Mouse (Mus musculus) neural tube, embryonic 14.5 days (tissue): ENCODE measurements around the gene Fam89a. TPM values are rescaled to one million over a fixed set of nuclear protein-coding genes. Genes with fewer than 3 reads are reported as not detected.
A peak's percentile ranks its signal among the peaks of the same experiment; 100 is the strongest.

Source experiments
- ATAC-seq: fragments of 200-750 bp; cut with Nextera tagmentation; 2 replicates; pipeline ENCODE4 v1.8.0; 2017; ENCODE audit warnings: low read depth, mild to moderate bottlenecking, moderate TSS enrichment, moderate library complexity
- H3K27ac ChIP-seq: fragments of 300-500 bp; sonication (generic); 2 replicates; pipeline ENCODE4 v1.5.1; 2014; ENCODE audit warnings: low read depth, mild to moderate bottlenecking, control low read depth, low read length, moderate library complexity, mixed read lengths
- H3K27me3 ChIP-seq: fragments of 300-500 bp; sonication (generic); 2 replicates; pipeline ENCODE4 v1.6.1; 2014; ENCODE audit warnings: low read length; ENCODE audit not compliant: control insufficient read depth, insufficient read depth
- H3K36me3 ChIP-seq: fragments of 300-500 bp; sonication (generic); 2 replicates; pipeline ENCODE4 v1.6.1; 2014; ENCODE audit warnings: low read length, mixed read lengths; ENCODE audit not compliant: control insufficient read depth, insufficient read depth
- H3K4me1 ChIP-seq: fragments of 300-500 bp; sonication (generic); 2 replicates; pipeline ENCODE4 v1.6.1; 2014; ENCODE audit warnings: low read length; ENCODE audit not compliant: control insufficient read depth, insufficient read depth
- H3K4me2 ChIP-seq: fragments of 300-500 bp; sonication (generic); 2 replicates; pipeline ENCODE4 v1.6.1; 2014; ENCODE audit warnings: mild to moderate bottlenecking, low read depth, low read length, control low read depth
- H3K4me3 ChIP-seq: fragments of 300-500 bp; sonication (generic); 2 replicates; pipeline ENCODE4 v1.5.1; 2014; ENCODE audit warnings: low read depth, low read length, control low read depth, mixed read lengths
- H3K9ac ChIP-seq: fragments of 300-500 bp; sonication (generic); replicated peaks from 2 replicates; pipeline ENCODE4 v1.6.1; 2014; ENCODE audit warnings: low read depth, mild to moderate bottlenecking, control low read depth, low read length, mixed read lengths
- H3K9me3 ChIP-seq: fragments of 300-500 bp; sonication (generic); 2 replicates; pipeline ENCODE4 v1.6.1; 2016; ENCODE audit warnings: low read length; ENCODE audit not compliant: control insufficient read depth
- WGBS: fragments of 180-500 bp; shearing (Covaris S2); extraction: QIAGEN DNeasy Blood & Tissue Kit; methylation state at CpG from one replicate; pipeline ENCODE4 v1.1.7; 2014; 5-methylcytosine and 5-hydroxymethylcytosine counted together
- polyA plus RNA-seq: library from polyadenylated mRNA; unstranded; fragments of >200 nt; fragmentation: Nextera tagmentation; extraction: Ambion mirVana; gene quantifications from 2 replicates; pipeline ENCODE4 v1.2.1, GENCODE M21; 2014

The Fam89a gene
- 0.91 and 7.0 TPM in 2 replicates for polyA plus RNA-seq

DNA sequence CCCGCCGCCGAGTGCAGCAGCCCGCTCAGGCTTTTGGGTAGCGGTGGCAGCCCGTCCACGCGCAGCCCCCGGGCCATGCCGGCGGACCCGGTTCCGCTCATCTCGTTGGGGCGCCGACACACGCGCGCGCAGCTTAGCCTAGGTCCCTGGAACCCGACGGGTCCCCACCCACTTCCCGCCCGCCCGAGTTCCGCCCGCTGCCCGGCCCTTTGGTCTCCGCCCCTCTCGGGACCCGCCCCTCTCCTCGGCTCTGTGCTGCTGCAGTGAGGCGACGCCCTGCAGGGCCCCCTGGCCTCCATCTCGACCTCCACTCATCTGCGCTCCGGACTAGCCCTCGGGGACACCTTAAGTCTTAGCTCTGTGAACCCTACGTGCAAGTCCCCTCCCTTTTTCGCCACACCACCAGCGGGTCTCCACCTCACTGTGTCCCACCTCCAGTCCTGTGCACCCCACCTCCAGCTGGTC is at the start of gene Fam89a:
TSS of gene Fam89a (minus strand) at position 124 of the 465 bp plus-strand sequence.
- peak; percentile 28; the same call in 1 of the 2 replicates for ATAC-seq
- no peaks in the 10 kb centered on the region for H3K9me3 ChIP-seq
- no peaks in the 10 kb centered on the region for H3K36me3 ChIP-seq
- peak within 1 kb of the TSS; percentile 44; the same call in 1 of the 2 replicates for H3K9ac ChIP-seq
- no peak within 1 kb of the TSS for H3K27ac ChIP-seq
- peak within 1 kb of the TSS; percentile 41 for H3K4me3 ChIP-seq
- H3K27me3 ChIP-seq: peaks cover 28% of the 10 kb centered on the region
- H3K4me1 ChIP-seq: peaks cover 8% of the 10 kb centered on the region; the same call in 1 of the 2 replicates
- peak within 1 kb of the TSS; percentile 67 for H3K4me2 ChIP-seq
- 0% methylated on average over 33 of the region's 41 CpGs for WGBS

DNA sequence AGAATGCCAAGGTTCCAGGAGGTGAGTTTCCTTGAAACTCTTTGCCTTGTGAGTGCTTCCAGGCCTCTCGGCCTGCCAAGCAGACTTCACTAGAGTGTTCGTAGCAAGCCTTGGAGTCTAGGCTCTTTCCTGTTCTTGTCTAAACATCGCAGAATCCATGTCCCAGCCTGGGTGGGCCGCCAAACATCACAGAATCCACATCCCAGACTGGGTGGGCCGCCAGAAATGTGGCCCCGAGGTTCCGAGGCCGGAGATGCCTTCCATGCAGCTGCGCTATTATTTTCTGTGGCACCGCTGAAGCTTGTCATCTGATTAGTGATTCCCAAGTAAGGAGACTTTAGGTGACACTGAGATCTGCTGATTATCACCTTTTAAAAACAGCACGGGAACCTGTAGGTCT is 48.9 kb upstream of the Fam89a start:
- Histone ChIP-seq H3K36me3 (no peaks in the 10 kb centered on the region), H3K27me3 (no peaks in the 10 kb centered on the region), H3K4me3 (no peak overlapping the region), H3K4me2 (no peak overlapping the region), H3K9me3 (no peaks in the 10 kb centered on the region), H3K9ac (no peak overlapping the region), H3K4me1 (peaks cover 18% of the 10 kb centered on the region), H3K27ac (no peak overlapping the region)
- no peak for ATAC-seq
- 52% methylated on average over 11 of the region's 11 CpGs for WGBS

DNA sequence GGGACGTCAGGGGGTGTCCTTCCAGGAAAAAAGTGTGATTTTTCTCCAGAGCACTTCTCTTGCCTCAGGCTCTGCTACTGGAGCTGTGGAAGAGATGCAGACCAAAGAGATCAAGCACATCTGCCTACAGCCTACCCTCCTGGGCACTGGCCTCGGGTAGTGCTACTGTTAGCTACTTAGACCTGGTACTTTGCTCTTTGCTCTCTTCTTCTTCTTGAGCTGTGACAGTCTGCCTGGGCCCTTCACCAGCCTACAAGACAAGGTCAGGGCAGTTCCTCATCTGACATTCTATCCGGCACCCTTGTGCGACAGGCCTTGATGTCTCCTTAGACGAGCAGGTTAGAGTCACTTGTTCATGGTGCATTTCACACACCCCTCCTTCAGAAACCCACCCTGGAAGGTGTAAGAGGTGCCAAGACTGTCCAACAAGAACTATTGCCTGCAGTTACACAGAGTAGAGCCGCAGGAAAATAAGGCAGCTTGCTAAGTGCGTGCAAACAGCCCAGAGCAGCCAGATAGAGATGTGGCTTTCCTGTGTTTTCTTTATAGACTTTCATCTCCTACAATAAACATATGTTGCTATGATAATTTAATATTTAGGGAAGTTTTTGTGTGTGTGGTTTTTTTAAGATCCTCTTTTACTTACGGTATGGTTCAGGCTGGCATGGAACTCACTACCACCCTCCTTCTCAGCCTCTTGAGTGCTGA is 44.3 kb upstream of the Fam89a start:
- no peaks in the 10 kb centered on the region for H3K9me3 ChIP-seq
- H3K36me3 ChIP-seq: no peaks in the 10 kb centered on the region
- H3K4me2 ChIP-seq: peak overlapping the region; percentile 77
- H3K9ac ChIP-seq: peak overlapping the region; percentile 35
- no peak for ATAC-seq
- H3K27ac ChIP-seq: no peak overlapping the region
- peaks cover 35% of the 10 kb centered on the region for H3K4me1 ChIP-seq
- 68% methylated on average over 8 of the region's 8 CpGs for WGBS
- H3K4me3 ChIP-seq: peak overlapping the region; percentile 81
- peaks cover 6% of the 10 kb centered on the region; the same call in 1 of the 2 replicates for H3K27me3 ChIP-seq

DNA sequence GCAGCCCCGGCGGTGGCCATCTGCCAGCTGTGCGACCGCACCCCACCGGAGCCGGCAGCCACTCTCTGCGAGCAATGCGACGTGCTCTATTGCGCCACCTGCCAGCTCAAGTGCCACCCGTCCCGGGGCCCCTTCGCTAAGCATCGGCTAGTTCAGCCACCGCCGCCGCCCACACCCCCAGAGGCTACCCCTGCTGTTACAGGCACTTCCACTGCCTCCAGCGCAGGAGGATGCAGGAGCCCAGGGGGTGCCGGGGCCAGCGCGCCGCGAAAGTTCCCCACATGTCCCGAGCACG is 42.8 kb upstream of the Fam89a start:
- peak; percentile 42 for ATAC-seq
- Histone ChIP-seq H3K27me3 (peaks cover 6% of the 10 kb centered on the region; the same call in 1 of the 2 replicates), H3K9me3 (no peaks in the 10 kb centered on the region), H3K36me3 (no peaks in the 10 kb centered on the region), H3K4me2 (peak overlapping the region; percentile 77), H3K27ac (peak overlapping the region; percentile 98), H3K4me1 (peaks cover 35% of the 10 kb centered on the region), H3K4me3 (peak overlapping the region; percentile 81), H3K9ac (peak overlapping the region; percentile 72)
- WGBS: under 1% methylated on average over 25 of the region's 25 CpGs

DNA sequence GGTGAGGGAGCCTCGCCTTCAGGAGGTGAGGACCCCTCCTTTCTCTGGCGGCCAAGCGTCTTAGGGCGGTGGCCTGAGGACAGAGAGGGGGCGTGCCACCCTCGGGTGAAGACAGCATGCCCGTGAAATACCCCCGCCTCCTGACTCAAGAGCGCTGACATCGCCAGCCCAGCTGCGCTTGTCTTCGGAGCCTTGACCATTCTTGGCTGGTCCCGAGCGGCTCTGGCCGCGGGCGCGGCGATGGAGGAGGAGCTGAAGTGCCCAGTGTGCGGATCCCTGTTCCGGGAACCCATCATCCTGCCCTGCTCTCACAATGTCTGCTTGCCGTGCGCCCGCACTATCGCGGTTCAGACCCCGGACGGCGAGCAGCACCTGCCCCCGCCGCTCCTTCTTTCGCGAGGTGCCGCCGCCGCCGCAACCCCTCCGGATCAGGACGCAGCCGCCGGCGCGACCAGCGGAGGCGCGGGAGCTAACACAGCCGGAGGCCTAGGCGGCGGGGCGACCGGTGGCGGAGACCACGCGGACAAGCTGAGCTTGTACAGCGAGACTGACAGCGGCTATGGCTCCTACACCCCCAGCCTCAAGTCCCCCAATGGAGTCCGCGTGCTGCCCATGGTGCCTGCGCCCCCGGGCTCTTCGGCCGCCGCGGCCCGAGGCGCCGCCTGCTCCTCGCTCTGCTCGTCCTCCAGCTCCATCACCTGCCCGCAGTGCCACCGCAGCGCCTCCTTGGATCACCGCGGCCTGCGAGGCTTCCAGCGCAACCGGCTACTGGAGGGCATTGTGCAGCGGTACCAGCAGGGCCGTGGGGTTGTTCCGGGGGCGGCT is 42.2 kb upstream of the Fam89a start:
- Histone ChIP-seq H3K36me3 (no peaks in the 10 kb centered on the region), H3K4me1 (peaks cover 35% of the 10 kb centered on the region), H3K27me3 (peaks cover 6% of the 10 kb centered on the region; the same call in 1 of the 2 replicates), H3K9ac (peak overlapping the region; percentile 72), H3K4me3 (peak overlapping the region; percentile 81), H3K9me3 (no peaks in the 10 kb centered on the region), H3K27ac (peak overlapping the region; percentile 98), H3K4me2 (peak overlapping the region; percentile 77)
- WGBS: under 1% methylated on average over 78 of the region's 81 CpGs
- ATAC-seq: peak; percentile 22

DNA sequence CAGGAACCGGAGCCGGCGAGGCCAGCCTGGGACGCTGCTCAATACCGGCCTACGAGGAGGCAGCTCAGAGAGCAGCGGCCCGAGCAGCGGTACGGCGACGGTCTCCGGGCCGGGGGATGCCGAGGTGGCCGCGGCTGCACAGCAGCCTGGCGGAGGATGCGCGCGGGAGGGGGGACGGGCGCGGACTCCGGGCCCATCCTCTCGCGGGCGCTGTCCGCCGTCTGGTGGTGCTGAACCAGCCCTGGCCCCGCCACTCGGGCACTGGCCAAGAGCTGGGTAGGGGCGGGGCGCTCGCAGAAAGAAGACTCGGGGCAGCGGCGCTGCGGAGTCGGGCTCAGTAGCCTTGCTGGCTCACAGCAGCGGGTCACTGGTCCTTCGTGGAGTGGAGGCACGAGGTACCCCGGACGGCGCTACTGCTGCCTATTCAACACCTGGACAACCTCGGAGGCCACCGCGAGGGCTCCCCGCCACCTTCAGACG is 41.6 kb upstream of the Fam89a start:
- WGBS: under 1% methylated on average over 41 of the region's 51 CpGs
- Histone ChIP-seq H3K36me3 (no peaks in the 10 kb centered on the region), H3K27me3 (peaks cover 6% of the 10 kb centered on the region; the same call in 1 of the 2 replicates), H3K4me1 (peaks cover 35% of the 10 kb centered on the region), H3K9ac (peak overlapping the region; percentile 72), H3K4me3 (peak overlapping the region; percentile 81), H3K9me3 (no peaks in the 10 kb centered on the region), H3K27ac (peak overlapping the region; percentile 98), H3K4me2 (peak overlapping the region; percentile 77)
- peak; percentile 78 for ATAC-seq

DNA sequence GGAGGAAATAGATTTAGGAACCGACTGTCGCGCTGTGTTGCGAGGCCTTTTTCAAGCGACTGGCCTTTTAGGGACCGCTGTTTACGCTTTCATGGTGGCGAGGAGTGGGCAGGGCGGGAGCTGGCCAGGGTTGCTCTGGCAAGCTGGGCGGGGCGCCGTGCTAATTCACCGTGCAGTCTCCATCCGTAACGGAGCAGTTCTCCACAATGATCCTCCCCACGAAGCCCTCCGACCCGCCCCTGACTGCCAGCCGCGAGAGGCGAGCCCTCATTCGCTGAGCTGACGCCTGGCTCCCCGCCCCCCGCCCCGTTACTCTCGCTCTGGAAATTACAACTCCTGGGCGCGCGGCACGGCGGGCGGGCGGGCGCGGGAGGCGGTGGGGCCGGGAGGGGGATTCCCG is 41.1 kb upstream of the Fam89a start, which contains the start of gene Trim67:
TSS of gene Trim67 (plus strand) at position 385 of the 400 bp plus-strand sequence.
- peaks cover 35% of the 10 kb centered on the region for H3K4me1 ChIP-seq
- peak; percentile 93 for ATAC-seq
- peak within 1 kb of the TSS; percentile 98 for H3K27ac ChIP-seq

DNA sequence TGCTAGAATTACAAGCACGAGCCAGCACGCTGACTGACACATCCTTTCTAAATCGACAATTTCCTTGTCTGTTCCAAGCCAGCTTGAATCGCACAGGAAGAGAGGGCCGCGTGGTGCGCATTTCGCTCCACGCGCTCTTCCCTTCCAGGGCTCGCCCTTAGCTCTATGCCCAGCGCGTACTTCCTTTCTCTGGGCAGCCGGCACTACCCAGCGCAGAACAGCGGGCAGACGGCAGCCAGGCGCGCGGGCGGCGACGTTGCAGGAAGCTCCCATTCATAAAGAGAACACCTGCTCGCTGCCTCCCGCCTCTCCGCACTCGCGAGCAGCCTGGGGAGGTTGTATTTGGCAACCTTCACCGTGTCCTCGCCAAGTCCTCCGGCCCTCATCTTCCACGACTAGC is 40.6 kb upstream of the Fam89a start:
- peak overlapping the region; percentile 81 for H3K4me3 ChIP-seq
- peaks cover 31% of the 10 kb centered on the region for H3K4me1 ChIP-seq
- H3K27me3 ChIP-seq: peaks cover 6% of the 10 kb centered on the region; the same call in 1 of the 2 replicates
- H3K9me3 ChIP-seq: no peaks in the 10 kb centered on the region
- H3K4me2 ChIP-seq: peak overlapping the region; percentile 77
- 0% methylated on average over 32 of the region's 32 CpGs for WGBS
- H3K36me3 ChIP-seq: no peaks in the 10 kb centered on the region
- H3K27ac ChIP-seq: peak overlapping the region; percentile 98
- peak; percentile 47 for ATAC-seq
- H3K9ac ChIP-seq: peak overlapping the region; percentile 72

More for the DNA sequence above, 41.1 kb upstream of the Fam89a start, which contains the start of gene Trim67:
- Histone ChIP-seq H3K27me3 (peaks cover 6% of the 10 kb centered on the region; the same call in 1 of the 2 replicates), H3K4me3 (peak within 1 kb of the TSS; percentile 81), H3K36me3 (no peaks in the 10 kb centered on the region), H3K4me2 (peak within 1 kb of the TSS; percentile 77), H3K9me3 (no peaks in the 10 kb centered on the region), H3K9ac (peak within 1 kb of the TSS; percentile 72)
- under 1% methylated on average over 36 of the region's 39 CpGs for WGBS
